Mouse (Mus musculus) CH12.LX (cell line): ENCODE results near the gene 1110032A03Rik. TPM values are rescaled to one million over a fixed set of nuclear protein-coding genes. Genes with fewer than 3 reads are reported as not detected.

Experiments used
- DNase-seq: peaks from one replicate; pipeline ENCODE4 v3.0.0-alpha.2; 2013; ENCODE audit errors: extremely low read depth
- H3K27ac ChIP-seq: 2 replicates; pipeline ENCODE4 v1.5.1; 2012; ENCODE audit warnings: low read depth, mild to moderate bottlenecking, control low read depth, moderate library complexity; ENCODE audit not compliant: insufficient read depth
- H3K27me3 ChIP-seq: replicated peaks from 2 replicates; pipeline ENCODE3; 2012; ENCODE audit warnings: inconsistent platforms
- H3K36me3 ChIP-seq, 2 experiments: replicated peaks in 1 of 2; 2 replicates each; pipeline versions ENCODE3 to v1.6.1; 2012; ENCODE audit warnings: inconsistent platforms in 1 of 2, low read length in 1 of 2, mild to moderate bottlenecking in 1 of 2, mixed read lengths in 1 of 2, moderate library complexity in 1 of 2; ENCODE audit not compliant: control insufficient read depth in 1 of 2, insufficient read depth in 1 of 2
- H3K4me1 ChIP-seq, 2 experiments: 2 replicates each; pipeline ENCODE4 v1.6.1; 2012; ENCODE audit warnings: inconsistent platforms in 1 of 2, moderate library complexity in 1 of 2; ENCODE audit not compliant: insufficient read depth in 2 of 2, control insufficient read depth in 1 of 2
- H3K4me2 ChIP-seq: 2 replicates; pipeline ENCODE4 v1.6.1; 2012; ENCODE audit warnings: low read depth, mild to moderate bottlenecking, control low read depth; ENCODE audit not compliant: poor library complexity, insufficient read depth, severe bottlenecking
- H3K4me3 ChIP-seq, 3 experiments: fragments of 150-350 bp in 1 of 3; sonication (generic) in 1 of 3; replicated peaks in 1 of 3; 2 replicates each; pipeline versions ENCODE3 to v1.5.1; 2011 to 2012; ENCODE audit warnings: low read depth in 2 of 3, low read length in 2 of 3, mild to moderate bottlenecking in 2 of 3, moderate library complexity in 2 of 3, control low read depth in 1 of 3, improper control_type of control experiment in 1 of 3, inconsistent platforms in 1 of 3, mixed read lengths in 1 of 3; ENCODE audit not compliant: poor library complexity in 1 of 3
- H3K79me2 ChIP-seq: replicated peaks from 2 replicates; pipeline ENCODE4 v1.6.1; 2012; ENCODE audit warnings: mild to moderate bottlenecking, moderate library complexity; ENCODE audit not compliant: control insufficient read depth, poor library complexity, insufficient read depth, severe bottlenecking; ENCODE audit errors: extremely low read depth
- H3K9ac ChIP-seq: 2 replicates; pipeline ENCODE4 v1.6.1; 2012; ENCODE audit warnings: low read depth, mild to moderate bottlenecking, control low read depth, moderate library complexity; ENCODE audit not compliant: insufficient read depth
- H3K9me3 ChIP-seq: replicated peaks from 2 replicates; pipeline ENCODE3; 2012; ENCODE audit warnings: low read length, inconsistent platforms, mixed read lengths
- CHD1 ChIP-seq: IDR thresholded peaks from 2 replicates; pipeline ENCODE4 v1.6.1; 2012; ENCODE audit warnings: low read depth, low read length, improper control_type of control experiment, inconsistent platforms
- ETS1 ChIP-seq: conservative IDR thresholded peaks from 2 replicates; pipeline ENCODE4 v1.6.1; 2012; ENCODE audit warnings: low read depth, mild to moderate bottlenecking, inconsistent platforms, low read length, improper control_type of control experiment, moderate library complexity
- GABPA ChIP-seq: IDR thresholded peaks from 2 replicates; pipeline ENCODE4 v1.6.1; 2012; ENCODE audit warnings: low read depth, low read length, improper control_type of control experiment, inconsistent platforms; ENCODE audit not compliant: insufficient replicate concordance
- HCFC1 ChIP-seq: IDR thresholded peaks from 2 replicates; pipeline ENCODE4 v1.6.1; 2012; ENCODE audit warnings: low read depth, mild to moderate bottlenecking, inconsistent platforms, low read length, improper control_type of control experiment
- IRF4 ChIP-seq: IDR thresholded peaks from 2 replicates; pipeline ENCODE4 v1.6.1; 2014; ENCODE audit warnings: low read depth, mild to moderate bottlenecking, inconsistent platforms, low read length, improper control_type of control experiment
- JUND ChIP-seq: conservative IDR thresholded peaks from 2 replicates; pipeline ENCODE4 v1.6.1; 2011; ENCODE audit warnings: low read depth, low read length, improper control_type of control experiment
- KAT2A ChIP-seq: IDR thresholded peaks from 2 replicates; pipeline ENCODE4 v1.6.1; 2012; ENCODE audit warnings: low read length, improper control_type of control experiment, inconsistent platforms; ENCODE audit not compliant: insufficient replicate concordance
- MAFK ChIP-seq: IDR thresholded peaks from 2 replicates; pipeline ENCODE4 v1.6.1; 2011; ENCODE audit warnings: low read length, improper control_type of control experiment; ENCODE audit not compliant: insufficient replicate concordance
- MAZ ChIP-seq: IDR thresholded peaks from 2 replicates; pipeline ENCODE4 v1.6.1; 2012; ENCODE audit warnings: low read depth, mild to moderate bottlenecking, inconsistent platforms, low read length, improper control_type of control experiment, moderate library complexity
- MXI1 ChIP-seq: IDR thresholded peaks from 2 replicates; pipeline ENCODE4 v1.6.1; 2011; ENCODE audit warnings: mild to moderate bottlenecking, low read depth, low read length, improper control_type of control experiment
- MYC ChIP-seq: IDR thresholded peaks from 2 replicates; pipeline ENCODE4 v1.6.1; 2011; ENCODE audit warnings: low read depth, mild to moderate bottlenecking, improper control_type of control experiment, low read length
- NELFE ChIP-seq: IDR thresholded peaks from 2 replicates; pipeline ENCODE4 v1.6.1; 2011; ENCODE audit warnings: low read depth, low read length, improper control_type of control experiment
- POLR2A ChIP-seq: IDR thresholded peaks from 2 replicates; pipeline ENCODE4 v1.6.1; 2011; ENCODE audit warnings: low read depth, mild to moderate bottlenecking, improper control_type of control experiment, low read length
- RCOR1 ChIP-seq: conservative IDR thresholded peaks from 2 replicates; pipeline ENCODE4 v1.6.1; 2012; ENCODE audit warnings: low read depth, mild to moderate bottlenecking, inconsistent platforms, low read length, improper control_type of control experiment
- SIN3A ChIP-seq: IDR thresholded peaks from 2 replicates; pipeline ENCODE4 v1.6.1; 2012; ENCODE audit warnings: low read length, improper control_type of control experiment, inconsistent platforms
- SMC3 ChIP-seq: IDR thresholded peaks from 2 replicates; pipeline ENCODE4 v1.6.1; 2011; ENCODE audit warnings: low read depth, low read length, improper control_type of control experiment
- ZKSCAN1 ChIP-seq: IDR thresholded peaks from 2 replicates; pipeline ENCODE4 v1.6.1; 2012; ENCODE audit warnings: low read depth, inconsistent platforms, low read length, improper control_type of control experiment, borderline replicate concordance
- dilution Hi-C: fragments of 300-500 bp; cut with MboI; formaldehyde crosslinking; loops from 2 replicates; pipeline ENCODE4 v1.14.3; 2020; ENCODE audit warnings: low sequenced_read_pairs; ENCODE audit not compliant: extremely low pct_unique_long_range_greater_than_20kb, extremely low pct_ligation_motif_present
- in situ Hi-C: fragments of 300-500 bp; cut with MboI; formaldehyde crosslinking; loops from 3 replicates; pipeline ENCODE4 v1.14.3; 2019; ENCODE audit warnings: low sequenced_read_pairs, low pct_ligation_motif_present, low pct_unique_long_range_greater_than_20kb, mixed read lengths
- polyA plus RNA-seq: library from polyadenylated mRNA; unstranded; fragments of >175 nt; gene quantifications from 2 replicates; pipeline ENCODE4 v1.2.1, GENCODE M21; 2012; ENCODE audit warnings: low read depth; ENCODE audit not compliant: insufficient read length
- total RNA-seq, 2 experiments: library from RNA; depleted of rRNA; stranded (reverse); fragments of 300-350 nt in 1 of 2; fragments of >200 nt in 1 of 2; gene quantifications; 2 replicates each; pipeline ENCODE4 v1.2.3; 2012 to 2014

Gene 1110032A03Rik
- total and polyA plus RNA-seq, 3 experiments: 7.7 to 11.3 (median 9.0) TPM

GRCm38 (mm10) chr9:50722451-50722911 is 52.8 kb downstream of the 1110032A03Rik start:
- no peaks in the 10 kb centered on the region for H3K79me2 ChIP-seq
- no peaks in the 10 kb centered on the region for H3K36me3 ChIP-seq
- TF ChIP-seq ETS1 (no peak), NELFE (no peak), MYC (no peak), RCOR1 (no peak), POLR2A (no peak), GABPA (no peak)
- no peak overlapping the region for H3K9ac ChIP-seq
- H3K4me1 ChIP-seq: peaks cover 1 to 4% of the 10 kb centered on the region in 2 experiments
- dilution Hi-C loops: no loop called here
- no peak for DNase-seq
- H3K27ac ChIP-seq: no peak overlapping the region
- no peaks in the 10 kb centered on the region for H3K27me3 ChIP-seq
- H3K9me3 ChIP-seq: no peaks in the 10 kb centered on the region
- no peak overlapping the region for H3K4me2 ChIP-seq
- no peak overlapping the region for H3K4me3 ChIP-seq
- in situ Hi-C loops: no loop called here

GRCm38 (mm10) chr9:50721061-50721460 is 54.3 kb downstream of the 1110032A03Rik start:
- Histone ChIP-seq H3K9ac (no peak overlapping the region), H3K9me3 (no peaks in the 10 kb centered on the region), H3K4me1 (peaks cover 6 to 7% of the 10 kb centered on the region in 2 experiments), H3K79me2 (no peaks in the 10 kb centered on the region), H3K4me3 (no peak overlapping the region), H3K27ac (no peak overlapping the region), H3K36me3 (no peaks in the 10 kb centered on the region), H3K4me2 (no peak overlapping the region), H3K27me3 (peaks cover 2% of the 10 kb centered on the region)
- DNase-seq: no peak
- dilution Hi-C loops (no loop called here), in situ Hi-C loops (no loop called here)
- TF ChIP-seq MYC (no peak), MAZ (no peak), ZKSCAN1 (no peak), JUND (no peak), KAT2A (no peak), SMC3 (no peak), CHD1 (no peak), MAFK (no peak), HCFC1 (no peak), IRF4 (no peak), MXI1 (no peak), SIN3A (no peak)
